Mouse (Mus musculus) small intestine, adult 2 months (tissue): ENCODE data around the gene Doc2b. TPM values are rescaled to one million over a fixed set of nuclear protein-coding genes. Genes with fewer than 3 reads are reported as not detected.

ENCODE experiments used
- H3K27ac ChIP-seq: fragments of 200-500 bp; 2 replicates; pipeline ENCODE4 v1.5.1; 2012; ENCODE audit warnings: low read depth, low read length, control low read depth, inconsistent platforms; ENCODE audit not compliant: insufficient read depth
- H3K27me3 ChIP-seq: fragments of 200-500 bp; 2 replicates; pipeline ENCODE4 v1.6.1; 2012; ENCODE audit warnings: mild to moderate bottlenecking, moderate library complexity, low read length, inconsistent platforms; ENCODE audit not compliant: control insufficient read depth, insufficient read depth
- H3K36me3 ChIP-seq: fragments of 200-500 bp; 2 replicates; pipeline ENCODE4 v1.6.1; 2012; ENCODE audit warnings: mild to moderate bottlenecking, low read length, control low read depth, inconsistent platforms; ENCODE audit not compliant: control insufficient read depth, insufficient read depth
- H3K4me1 ChIP-seq: fragments of 200-500 bp; 2 replicates; pipeline ENCODE4 v1.6.1; 2012; ENCODE audit warnings: low read length, inconsistent platforms, mixed read lengths; ENCODE audit not compliant: control insufficient read depth, insufficient read depth, insufficient read length
- H3K4me3 ChIP-seq: fragments of 200-500 bp; 2 replicates; pipeline ENCODE4 v1.5.1; 2012; ENCODE audit warnings: low read depth, mild to moderate bottlenecking, control low read depth, inconsistent platforms, low read length, moderate library complexity
- CTCF ChIP-seq: fragments of 200-500 bp; IDR thresholded peaks from 2 replicates; pipeline ENCODE4 v1.5.1; 2012; ENCODE audit warnings: low read depth, mild to moderate bottlenecking, control low read depth, inconsistent platforms, low read length, moderate library complexity, mixed read lengths; ENCODE audit not compliant: insufficient replicate concordance, insufficient read length; ENCODE audit errors: extremely low read depth
- POLR2A ChIP-seq: fragments of 200-500 bp; IDR thresholded peaks from 2 replicates; pipeline ENCODE4 v1.6.1; 2012; ENCODE audit warnings: low read depth, mild to moderate bottlenecking, control low read depth, inconsistent platforms, low read length, moderate library complexity
- WGBS: fragments of 180-500 bp; shearing (Covaris S2); methylation state at CpG from one replicate; pipeline ENCODE4 v1.1.7; 2018; 5-methylcytosine and 5-hydroxymethylcytosine counted together
- polyA plus RNA-seq: library from polyadenylated mRNA; depleted of rRNA; stranded (reverse); fragments of >200 nt; gene quantifications from 2 replicates; pipeline ENCODE4 v1.2.3, GENCODE M21; 2012

Doc2b gene
- polyA plus RNA-seq, 1 experiment, result 0.27 TPM

GRCm38 (mm10) chr11:75750537-75750936 lies 45.3 kb downstream of the Doc2b start:
- H3K27ac ChIP-seq, result no peak overlapping the region
- H3K4me3 ChIP-seq, result no peak overlapping the region
- no peak for TF ChIP-seq CTCF
- H3K36me3 ChIP-seq, result peaks cover 22% of the 10 kb centered on the region; the same call in 1 of the 2 replicates
- no peaks in the 10 kb centered on the region for H3K27me3 ChIP-seq
- H3K4me1 ChIP-seq, result peaks cover 15% of the 10 kb centered on the region; the same call in 1 of the 2 replicates
- 21% methylated on average over 1 of the region's 1 CpGs for WGBS

GRCm38 (mm10) chr11:75744761-75745160 lies 51.1 kb downstream of the Doc2b start:
- TF ChIP-seq POLR2A (no peak), CTCF (no peak)

GRCm38 (mm10) chr11:75741615-75742014 lies 54.2 kb downstream of the Doc2b start:
- no peak for TF ChIP-seq CTCF
- no peak overlapping the region for H3K4me3 ChIP-seq
- no peak overlapping the region for H3K27ac ChIP-seq
- H3K4me1 ChIP-seq, result peaks cover 16% of the 10 kb centered on the region; the same call in 1 of the 2 replicates
- 20% methylated on average over 3 of the region's 3 CpGs for WGBS
- peaks cover 2% of the 10 kb centered on the region; the same call in 1 of the 2 replicates for H3K36me3 ChIP-seq
- H3K27me3 ChIP-seq, result no peaks in the 10 kb centered on the region

More at GRCm38 (mm10) chr11:75744761-75745160, 51.1 kb downstream of the Doc2b start:
- WGBS, result 81% methylated on average over 3 of the region's 3 CpGs
- H3K27ac ChIP-seq, result no peak overlapping the region
- H3K36me3 ChIP-seq, result peaks cover 4% of the 10 kb centered on the region; the same call in 1 of the 2 replicates
- peaks cover 11% of the 10 kb centered on the region; the same call in 1 of the 2 replicates for H3K4me1 ChIP-seq
- no peaks in the 10 kb centered on the region for H3K27me3 ChIP-seq
- no peak overlapping the region for H3K4me3 ChIP-seq

- peaks cover 18% of the 10 kb centered on the region; the same call in 1 of the 2 replicates for H3K4me1 ChIP-seq
- 38% methylated on average over 3 of the region's 3 CpGs for WGBS
- TF ChIP-seq CTCF, result no peak
- no peak for TF ChIP-seq POLR2A
- no peaks in the 10 kb centered on the region for H3K27me3 ChIP-seq
- H3K36me3 ChIP-seq, result peaks cover 2% of the 10 kb centered on the region; the same call in 1 of the 2 replicates
- no peak overlapping the region for H3K4me3 ChIP-seq
- no peak overlapping the region for H3K27ac ChIP-seq
These were observed 55.6 kb downstream of the Doc2b start for GRCm38 (mm10) chr11:75740204-75740603.

- Histone ChIP-seq H3K36me3 (peaks cover 2% of the 10 kb centered on the region; the same call in 1 of the 2 replicates), H3K4me1 (peaks cover 23% of the 10 kb centered on the region; the same call in 1 of the 2 replicates), H3K27me3 (no peaks in the 10 kb centered on the region), H3K27ac (no peak overlapping the region), H3K4me3 (no peak overlapping the region)
- TF ChIP-seq POLR2A, result no peak
- TF ChIP-seq CTCF, result no peak
- WGBS, result 81% methylated on average over 7 of the region's 7 CpGs
These were observed 57.4 kb downstream of the Doc2b start for GRCm38 (mm10) chr11:75738477-75738821.

- Histone ChIP-seq H3K27me3 (no peaks in the 10 kb centered on the region), H3K4me1 (peaks cover 23% of the 10 kb centered on the region; the same call in 1 of the 2 replicates), H3K27ac (no peak overlapping the region), H3K36me3 (peaks cover 2% of the 10 kb centered on the region; the same call in 1 of the 2 replicates), H3K4me3 (no peak overlapping the region)
- WGBS, result 27% methylated on average over 2 of the region's 2 CpGs
- TF ChIP-seq CTCF (no peak), POLR2A (no peak)
These were observed 57.9 kb downstream of the Doc2b start for GRCm38 (mm10) chr11:75737806-75738476.

- Histone ChIP-seq H3K36me3 (peaks cover 2% of the 10 kb centered on the region; the same call in 1 of the 2 replicates), H3K27ac (no peak overlapping the region; the same call in 1 of the 2 replicates), H3K4me1 (peaks cover 23% of the 10 kb centered on the region; the same call in 1 of the 2 replicates), H3K27me3 (no peaks in the 10 kb centered on the region), H3K4me3 (no peak overlapping the region)
- TF ChIP-seq POLR2A, result no peak
- no peak for TF ChIP-seq CTCF
- WGBS, result 25% methylated on average over 3 of the region's 3 CpGs
These were observed 58.9 kb downstream of the Doc2b start for GRCm38 (mm10) chr11:75736978-75737377.
